Mouse (Mus musculus) heart, embryonic 15.5 days (tissue): ENCODE measurements around the gene Grm8. TPM values are rescaled to one million over a fixed set of nuclear protein-coding genes. Genes with fewer than 3 reads are reported as not detected.

Source experiments
- ATAC-seq: fragments of 200-750 bp; cut with Nextera tagmentation; replicated peaks from 2 replicates; pipeline ENCODE4 v1.8.0; 2017; ENCODE audit warnings: low read depth, moderate TSS enrichment; ENCODE audit not compliant: insufficient number of reproducible peaks, insufficient read depth, low FRiP score
- H3K27ac ChIP-seq: fragments of 300-500 bp; sonication (generic); 2 replicates; pipeline ENCODE4 v1.5.1; 2015; ENCODE audit warnings: mild to moderate bottlenecking, inconsistent platforms
- H3K27me3 ChIP-seq: fragments of 300-500 bp; sonication (generic); 2 replicates; pipeline ENCODE4 v1.6.1; 2015; ENCODE audit warnings: inconsistent platforms
- H3K36me3 ChIP-seq: fragments of 300-500 bp; sonication (generic); 2 replicates; pipeline ENCODE4 v1.6.1; 2015; ENCODE audit warnings: mild to moderate bottlenecking, inconsistent platforms
- H3K4me1 ChIP-seq: fragments of 300-500 bp; sonication (generic); replicated peaks from 2 replicates; pipeline ENCODE4 v1.6.1; 2015; ENCODE audit warnings: inconsistent platforms
- H3K4me2 ChIP-seq: fragments of 300-500 bp; sonication (generic); 2 replicates; pipeline ENCODE4 v1.6.1; 2015; ENCODE audit warnings: inconsistent platforms, mild to moderate bottlenecking, moderate library complexity
- H3K4me3 ChIP-seq: fragments of 300-500 bp; sonication (generic); 2 replicates; pipeline ENCODE4 v1.5.1; 2015; ENCODE audit warnings: mild to moderate bottlenecking, inconsistent platforms
- H3K9ac ChIP-seq: fragments of 300-500 bp; sonication (generic); 2 replicates; pipeline ENCODE4 v1.6.1; 2015; ENCODE audit warnings: mild to moderate bottlenecking, inconsistent platforms
- H3K9me3 ChIP-seq: fragments of 300-500 bp; sonication (generic); replicated peaks from 2 replicates; pipeline ENCODE4 v1.6.1; 2016; ENCODE audit warnings: inconsistent platforms
- WGBS: fragments of 180-500 bp; shearing (Covaris S2); methylation state at CpG from one replicate; pipeline ENCODE4 v1.1.7; 2015; ENCODE audit warnings: mixed read lengths; 5-methylcytosine and 5-hydroxymethylcytosine counted together
- polyA plus RNA-seq: library from polyadenylated mRNA; unstranded; fragments of >200 nt; fragmentation: Nextera tagmentation; extraction: Ambion mirVana; gene quantifications from 2 replicates; pipeline ENCODE4 v1.2.1, GENCODE M21; 2015

Gene Grm8
- polyA plus RNA-seq, 1 experiment from 2014 or later = 0.08 TPM

- ATAC-seq = no peak
- no peak overlapping the region for H3K4me2 ChIP-seq
- H3K4me3 ChIP-seq = no peak overlapping the region
- H3K27ac ChIP-seq = no peak overlapping the region
- H3K9ac ChIP-seq = no peak overlapping the region
- no peaks in the 10 kb centered on the region for H3K4me1 ChIP-seq
- no peaks in the 10 kb centered on the region for H3K36me3 ChIP-seq
- H3K9me3 ChIP-seq = no peaks in the 10 kb centered on the region
- WGBS = 81% methylated on average over 4 of the region's 4 CpGs
- H3K27me3 ChIP-seq = no peaks in the 10 kb centered on the region
Measured at GRCm38 (mm10) chr6:28032006-28032405, 103.0 kb downstream of the Grm8 start.

DNA sequence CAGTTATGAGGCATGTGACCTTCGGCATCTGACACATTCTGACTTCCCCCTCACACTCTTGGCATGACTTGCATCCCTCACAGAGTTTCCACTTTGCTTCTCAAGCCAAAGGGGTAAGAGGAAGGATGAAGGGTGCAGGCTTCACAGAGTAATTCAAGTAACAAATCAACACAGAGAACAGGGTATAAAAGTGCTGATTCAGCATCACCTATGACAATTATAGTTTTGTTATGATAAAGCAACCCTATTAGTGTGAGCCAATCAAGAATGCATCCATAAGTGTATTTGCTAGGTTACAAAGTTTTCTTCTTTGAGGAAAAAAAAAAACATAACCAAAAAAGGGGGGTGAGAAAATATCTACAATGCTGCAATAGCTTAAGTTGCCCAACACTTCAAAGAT is 117.3 kb downstream of the Grm8 start:
- H3K36me3 ChIP-seq = no peaks in the 10 kb centered on the region

DNA sequence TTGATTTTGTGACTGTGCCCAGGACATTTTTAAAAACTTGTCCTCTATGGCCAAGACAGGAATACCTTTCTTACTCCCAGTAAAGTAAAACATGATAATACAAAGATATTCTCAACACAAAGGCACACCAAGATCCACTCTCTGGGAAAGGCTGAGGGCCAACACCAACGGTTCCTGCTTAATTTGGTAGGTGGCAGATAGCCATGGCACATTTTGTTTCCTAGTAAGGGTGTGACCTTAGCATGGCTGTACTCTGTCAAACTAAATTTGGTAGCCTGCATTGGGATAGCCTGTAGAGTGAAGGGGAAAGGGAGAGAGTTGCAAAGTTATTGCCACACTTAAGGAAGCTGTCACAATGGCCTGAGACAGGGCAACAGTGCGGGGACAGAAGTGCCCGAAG is 128.0 kb downstream of the Grm8 start:
- 71% methylated on average over 3 of the region's 3 CpGs for WGBS
- Histone ChIP-seq H3K9me3 (no peaks in the 10 kb centered on the region), H3K4me3 (no peak overlapping the region), H3K27ac (no peak overlapping the region), H3K36me3 (no peaks in the 10 kb centered on the region), H3K4me2 (no peak overlapping the region), H3K9ac (no peak overlapping the region), H3K27me3 (no peaks in the 10 kb centered on the region), H3K4me1 (no peaks in the 10 kb centered on the region)
- no peak for ATAC-seq

More for the DNA sequence above, 117.3 kb downstream of the Grm8 start:
- Histone ChIP-seq H3K27ac (no peak overlapping the region), H3K4me2 (no peak overlapping the region), H3K4me3 (no peak overlapping the region), H3K9ac (no peak overlapping the region), H3K4me1 (no peaks in the 10 kb centered on the region), H3K9me3 (no peaks in the 10 kb centered on the region), H3K27me3 (no peaks in the 10 kb centered on the region)
- WGBS = 83% methylated on average over 1 of the region's 1 CpGs
- no peak for ATAC-seq

- ATAC-seq = no peak
- Histone ChIP-seq H3K4me2 (no peak overlapping the region), H3K27me3 (no peaks in the 10 kb centered on the region), H3K9me3 (no peaks in the 10 kb centered on the region), H3K9ac (no peak overlapping the region), H3K4me1 (no peaks in the 10 kb centered on the region), H3K4me3 (no peak overlapping the region), H3K36me3 (no peaks in the 10 kb centered on the region), H3K27ac (no peak overlapping the region)
- 85% methylated on average over 2 of the region's 2 CpGs for WGBS
Measured at GRCm38 (mm10) chr6:27997250-27997649, 137.7 kb downstream of the Grm8 start.

DNA sequence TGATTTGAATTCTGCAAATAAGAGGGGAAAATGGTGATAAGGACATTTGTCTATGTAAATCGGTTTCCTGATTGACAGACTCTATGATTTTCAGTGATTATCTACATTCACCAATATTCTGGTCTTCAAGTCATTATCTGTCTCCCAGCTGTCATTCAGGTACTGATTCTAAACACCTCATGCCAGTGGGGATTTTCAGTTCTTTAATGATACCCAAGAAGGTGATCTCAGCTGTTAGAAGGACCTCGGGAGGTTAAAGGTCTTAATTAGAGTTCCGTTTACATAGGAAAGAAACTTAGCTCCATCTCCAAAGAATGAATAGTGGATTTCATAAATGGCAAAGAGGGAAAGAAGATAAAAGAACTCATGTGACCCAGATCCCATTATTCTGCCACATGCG is 143.7 kb downstream of the Grm8 start:
- no peak overlapping the region for H3K4me2 ChIP-seq
- H3K27ac ChIP-seq = no peak overlapping the region
- ATAC-seq = no peak
- H3K36me3 ChIP-seq = no peaks in the 10 kb centered on the region
- H3K27me3 ChIP-seq = no peaks in the 10 kb centered on the region
- no peak overlapping the region for H3K4me3 ChIP-seq
- H3K9ac ChIP-seq = no peak overlapping the region
- no peaks in the 10 kb centered on the region for H3K9me3 ChIP-seq
- H3K4me1 ChIP-seq = no peaks in the 10 kb centered on the region
- WGBS = 77% methylated on average over 4 of the region's 4 CpGs

DNA sequence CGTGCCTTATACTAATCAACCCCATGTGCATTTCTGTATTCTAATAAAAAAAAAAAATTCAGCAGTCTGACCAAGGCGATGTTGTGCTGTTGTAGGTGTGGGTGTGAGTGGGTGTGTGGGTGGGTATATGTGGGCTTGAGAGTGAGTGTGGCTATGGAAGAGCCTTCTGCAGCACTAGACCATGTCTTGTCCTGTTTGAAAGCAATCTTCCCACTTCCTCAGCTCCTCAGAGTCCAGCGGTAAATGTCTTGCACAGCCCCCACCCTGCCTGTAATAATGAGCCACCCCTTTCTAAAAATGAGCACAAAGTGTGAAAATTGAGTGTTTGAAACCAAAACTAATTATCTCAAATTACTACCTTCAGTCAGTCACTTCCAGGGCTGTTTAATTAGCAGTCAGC is 152.4 kb downstream of the Grm8 start:
- no peak overlapping the region for H3K4me3 ChIP-seq
- no peak for ATAC-seq
- no peak overlapping the region for H3K9ac ChIP-seq
- no peaks in the 10 kb centered on the region for H3K36me3 ChIP-seq
- H3K4me1 ChIP-seq = no peaks in the 10 kb centered on the region
- H3K27ac ChIP-seq = no peak overlapping the region
- WGBS = 85% methylated on average over 3 of the region's 3 CpGs
- no peak overlapping the region for H3K4me2 ChIP-seq
- H3K27me3 ChIP-seq = no peaks in the 10 kb centered on the region
- H3K9me3 ChIP-seq = no peaks in the 10 kb centered on the region

DNA sequence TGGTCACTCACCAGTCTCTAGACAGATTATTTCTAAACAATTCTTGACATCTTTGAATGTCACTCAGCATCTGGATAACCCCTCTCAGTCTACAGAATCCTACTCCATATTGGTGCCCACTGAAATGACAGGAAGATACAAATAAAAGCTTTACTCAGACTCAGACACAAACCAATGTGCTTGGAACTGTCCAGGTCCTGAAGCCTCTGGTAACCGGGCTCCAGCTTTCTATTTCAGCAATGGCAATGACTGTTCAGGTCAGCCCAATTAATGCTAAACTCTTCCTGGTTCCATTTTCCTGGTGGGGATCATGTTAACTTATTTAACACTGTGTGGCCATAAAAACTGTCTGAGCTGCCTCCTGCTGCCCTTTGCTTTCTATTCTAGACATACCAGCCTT is 153.0 kb downstream of the Grm8 start:
- 22% methylated on average over 1 of the region's 1 CpGs for WGBS

DNA sequence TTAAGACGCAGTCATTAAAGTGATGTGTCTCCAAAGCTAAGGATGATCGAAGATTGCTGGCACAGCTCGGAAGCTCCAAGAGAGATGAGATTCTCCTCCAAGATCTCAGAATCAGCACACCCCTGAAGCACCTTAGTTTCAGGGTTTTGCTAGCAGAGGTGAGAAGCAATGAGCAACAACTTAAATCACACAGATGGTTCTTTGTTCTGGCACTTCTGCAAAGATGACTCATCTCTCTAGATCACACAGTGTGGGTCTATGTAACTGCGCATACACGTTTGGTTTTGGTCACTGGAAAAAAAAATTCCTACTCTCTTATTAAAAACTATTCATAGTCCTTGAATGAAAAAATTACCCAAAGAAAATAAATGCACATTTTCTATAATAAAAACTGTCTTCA is 157.6 kb downstream of the Grm8 start:
- H3K27ac ChIP-seq = no peak overlapping the region
- no peak overlapping the region for H3K4me2 ChIP-seq
- H3K4me1 ChIP-seq = no peaks in the 10 kb centered on the region
- no peak overlapping the region for H3K9ac ChIP-seq
- no peaks in the 10 kb centered on the region for H3K27me3 ChIP-seq
- ATAC-seq = no peak
- no peak overlapping the region for H3K4me3 ChIP-seq
- H3K9me3 ChIP-seq = no peaks in the 10 kb centered on the region
- no peaks in the 10 kb centered on the region for H3K36me3 ChIP-seq
- WGBS = 88% methylated on average over 5 of the region's 5 CpGs

More for the DNA sequence above, 153.0 kb downstream of the Grm8 start:
- Histone ChIP-seq H3K36me3 (no peaks in the 10 kb centered on the region), H3K4me2 (no peak overlapping the region), H3K9me3 (no peaks in the 10 kb centered on the region), H3K27me3 (no peaks in the 10 kb centered on the region), H3K4me1 (no peaks in the 10 kb centered on the region), H3K27ac (no peak overlapping the region), H3K4me3 (no peak overlapping the region), H3K9ac (no peak overlapping the region)
- ATAC-seq = no peak

DNA sequence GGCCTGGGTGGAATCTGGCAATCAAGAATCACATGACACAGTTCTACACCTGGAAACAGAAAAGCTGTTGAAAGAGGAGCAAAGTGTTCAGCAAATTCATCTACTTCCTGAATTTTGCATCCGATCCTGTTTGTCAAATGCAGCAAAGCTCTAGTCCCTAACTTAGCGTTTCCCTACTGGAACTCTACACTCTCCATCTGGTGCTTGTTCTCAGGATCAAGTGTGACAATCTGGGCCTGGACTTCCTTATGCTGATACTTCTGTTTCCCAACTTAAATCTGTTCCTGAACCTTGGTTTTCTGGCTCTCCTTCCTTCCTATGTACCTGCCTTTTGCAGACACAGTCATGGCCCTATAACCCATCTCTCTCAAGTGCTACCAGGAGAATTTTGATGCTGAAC is 166.1 kb downstream of the Grm8 start:
- no peak overlapping the region for H3K4me2 ChIP-seq
- 71% methylated on average over 2 of the region's 2 CpGs for WGBS

DNA sequence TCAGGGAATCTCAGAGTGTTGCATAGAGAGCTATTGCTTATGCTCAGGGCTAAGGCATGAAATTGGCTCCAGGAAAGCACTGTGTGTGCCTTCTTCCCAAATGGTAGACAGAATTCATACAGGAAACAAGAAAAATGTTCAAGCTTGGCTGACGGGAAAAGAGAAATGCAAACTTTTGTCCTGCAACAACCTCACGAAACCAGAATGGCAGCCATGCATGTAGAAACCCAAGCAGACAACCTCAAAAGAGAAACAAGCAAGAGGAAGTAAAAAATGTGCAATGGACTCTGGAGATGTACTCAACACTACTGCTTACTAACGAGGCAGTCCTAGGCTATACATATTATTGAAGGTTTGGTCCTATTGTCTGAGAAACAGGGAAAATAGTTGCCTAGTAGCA is 167.9 kb downstream of the Grm8 start:
- no peak overlapping the region for H3K27ac ChIP-seq
- 75% methylated on average over 3 of the region's 3 CpGs for WGBS
- no peaks in the 10 kb centered on the region for H3K36me3 ChIP-seq
- no peak overlapping the region for H3K9ac ChIP-seq
- ATAC-seq = no peak
- H3K4me2 ChIP-seq = no peak overlapping the region
- no peaks in the 10 kb centered on the region for H3K4me1 ChIP-seq
- H3K4me3 ChIP-seq = no peak overlapping the region
- H3K27me3 ChIP-seq = no peaks in the 10 kb centered on the region
- H3K9me3 ChIP-seq = no peaks in the 10 kb centered on the region

More for the DNA sequence above, 166.1 kb downstream of the Grm8 start:
- no peak overlapping the region for H3K27ac ChIP-seq
- no peaks in the 10 kb centered on the region for H3K4me1 ChIP-seq
- H3K4me3 ChIP-seq = no peak overlapping the region
- ATAC-seq = no peak
- H3K36me3 ChIP-seq = no peaks in the 10 kb centered on the region
- no peak overlapping the region for H3K9ac ChIP-seq
- no peaks in the 10 kb centered on the region for H3K27me3 ChIP-seq
- H3K9me3 ChIP-seq = no peaks in the 10 kb centered on the region

GRCm38 (mm10) chr6:27965237-27965636 is 169.7 kb downstream of the Grm8 start:
- no peaks in the 10 kb centered on the region for H3K4me1 ChIP-seq
- H3K4me2 ChIP-seq = no peak overlapping the region
- H3K36me3 ChIP-seq = no peaks in the 10 kb centered on the region
- no peaks in the 10 kb centered on the region for H3K9me3 ChIP-seq
- H3K27me3 ChIP-seq = no peaks in the 10 kb centered on the region
- no peak overlapping the region for H3K27ac ChIP-seq
- 13% methylated on average over 2 of the region's 2 CpGs for WGBS
- H3K4me3 ChIP-seq = no peak overlapping the region
- no peak for ATAC-seq
- no peak overlapping the region for H3K9ac ChIP-seq

DNA sequence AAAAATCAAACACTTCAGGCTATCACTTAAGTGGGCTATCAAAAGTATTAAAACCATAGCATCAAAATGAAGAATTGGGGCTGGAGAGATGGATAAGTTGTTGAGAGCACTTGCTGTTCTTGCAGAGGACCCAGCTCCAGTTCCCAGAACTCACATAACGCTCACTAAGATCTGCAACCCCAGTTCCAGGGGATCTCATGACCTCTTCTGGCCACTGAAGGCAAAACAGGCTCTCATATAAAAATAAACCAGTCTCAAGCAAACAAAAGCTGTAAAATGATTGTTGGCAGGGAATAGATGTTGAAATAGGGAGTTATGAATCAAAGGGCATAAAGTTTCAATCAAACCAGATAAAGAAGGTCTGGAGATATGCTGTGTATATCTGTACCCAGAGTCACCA is 171.1 kb downstream of the Grm8 start:
- H3K4me1 ChIP-seq = no peaks in the 10 kb centered on the region
- no peak overlapping the region for H3K9ac ChIP-seq
- H3K4me2 ChIP-seq = no peak overlapping the region
- H3K9me3 ChIP-seq = no peaks in the 10 kb centered on the region
- H3K27ac ChIP-seq = no peak overlapping the region
- no peak for ATAC-seq
- 81% methylated on average over 1 of the region's 1 CpGs for WGBS
- no peak overlapping the region for H3K4me3 ChIP-seq
- H3K27me3 ChIP-seq = no peaks in the 10 kb centered on the region
- no peaks in the 10 kb centered on the region for H3K36me3 ChIP-seq
